Comparison of ENCODE assay signal across 19 mouse cellular contexts in the genomic region with DNA sequence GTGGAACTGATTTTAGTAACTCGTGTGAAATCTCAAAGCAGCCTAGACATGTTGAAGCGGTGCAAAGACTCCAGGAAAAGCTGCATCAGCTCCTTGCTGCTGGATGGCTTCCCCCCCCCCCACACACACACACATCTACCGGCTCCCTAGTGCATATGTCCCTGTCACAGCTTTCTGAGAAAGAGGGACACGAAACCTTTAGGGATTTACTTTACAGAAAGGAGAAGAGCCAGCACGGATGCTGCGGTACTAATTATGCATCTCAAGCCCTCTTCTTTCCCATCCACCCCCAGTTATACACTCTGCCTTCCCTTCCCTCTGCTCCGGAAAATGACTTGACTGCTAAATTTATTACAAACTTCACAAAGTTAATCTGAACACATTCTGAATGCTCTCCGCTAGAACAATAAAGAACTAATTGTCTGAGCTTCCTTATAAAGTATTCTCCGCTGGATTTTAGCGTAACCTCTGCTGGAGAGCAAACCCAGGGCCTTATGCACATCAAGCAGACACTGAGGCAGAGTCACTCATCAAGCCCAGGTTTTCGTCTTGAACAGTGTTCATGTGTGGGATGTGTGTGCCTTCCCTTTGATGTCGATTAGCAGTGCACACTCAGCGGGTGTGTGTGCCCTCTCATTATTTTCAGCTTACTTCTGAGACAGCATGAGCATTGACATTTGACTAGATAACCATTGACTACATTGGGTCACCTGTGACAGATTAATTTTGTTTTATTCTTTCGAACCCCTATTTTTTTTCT.
DNase-seq lines count a peak whose midpoint lies in the region; ATAC-seq and TF ChIP-seq lines count a peak whose summit lies in the region.
"Had no signal": no experiment of that assay in that cellular context is flagged by ENCODE, and none has a peak within 500 bp of the region (broad histone marks: within the 10 kb centered on the region; RNA-seq: fewer than 3 reads in every experiment).

No protein-coding gene starts in this region.

- WGBS in forebrain, embryonic 16.5 days = 64% methylated on average over 14 of the region's 14 CpGs
- 80% methylated on average over 14 of the region's 14 CpGs for WGBS in forebrain, embryonic 11.5 days
- WGBS in hindbrain, postnatal 0 days = 63% methylated on average over 14 of the region's 14 CpGs
- WGBS in hindbrain, embryonic 14.5 days = 62% methylated on average over 14 of the region's 14 CpGs
- 53% methylated on average over 14 of the region's 14 CpGs for WGBS in midbrain, embryonic 15.5 days
- 79% methylated on average over 14 of the region's 14 CpGs for WGBS in midbrain, embryonic 11.5 days

- no peak overlapping the region for H3K27ac ChIP-seq in forebrain, embryonic 16.5 days (ENCODE audit: low read length)
- no peak overlapping the region for H3K27ac ChIP-seq in forebrain, embryonic 11.5 days (ENCODE audit: low read depth, low read length)
- 0 out of 2 replicates have a peak overlapping the region, but pooled peaks have one; percentile 7 for H3K27ac ChIP-seq in hindbrain, postnatal 0 days
- H3K27ac ChIP-seq in hindbrain, embryonic 14.5 days = no peak overlapping the region
- 0 out of 2 replicates have a peak overlapping the region, but pooled peaks have one; percentile 16 for H3K27ac ChIP-seq in midbrain, embryonic 15.5 days
- no peak overlapping the region for H3K27ac ChIP-seq in midbrain, embryonic 11.5 days (ENCODE audit: low read depth, low read length)
- H3K27ac ChIP-seq in cortical plate, adult 2 months (ENCODE audit: insufficient read depth, low read length) = peak overlapping the region; percentile 83; the same call in 1 of the 2 replicates
- H3K27ac ChIP-seq: gastrocnemius, adult 2 months; heart, embryonic 10.5 days; stomach, postnatal 0 days had no signal

- H3K9me3 ChIP-seq in forebrain, embryonic 16.5 days (ENCODE audit: control insufficient read depth, low read length) = no peaks in the 10 kb centered on the region
- no peaks in the 10 kb centered on the region for H3K9me3 ChIP-seq in forebrain, embryonic 11.5 days (ENCODE audit: control insufficient read depth, low read length)
- H3K9me3 ChIP-seq in hindbrain, postnatal 0 days (ENCODE audit: low read length) = no peaks in the 10 kb centered on the region
- H3K9me3 ChIP-seq in hindbrain, embryonic 14.5 days (ENCODE audit: control insufficient read depth, low read length) = no peaks in the 10 kb centered on the region
- H3K9me3 ChIP-seq in midbrain, embryonic 15.5 days = no peaks in the 10 kb centered on the region
- no peaks in the 10 kb centered on the region for H3K9me3 ChIP-seq in midbrain, embryonic 11.5 days (ENCODE audit: control insufficient read depth, low read length)
- H3K9me3 ChIP-seq: heart, embryonic 10.5 days had no signal

- no peak overlapping the region for H3K4me3 ChIP-seq in forebrain, embryonic 16.5 days (replicated peaks; ENCODE audit: low read length)
- H3K4me3 ChIP-seq in forebrain, embryonic 11.5 days (ENCODE audit: low read depth, low read length) = no peak overlapping the region
- H3K4me3 ChIP-seq in hindbrain, postnatal 0 days (ENCODE audit: low read length) = no peak overlapping the region
- H3K4me3 ChIP-seq in hindbrain, embryonic 14.5 days (replicated peaks; ENCODE audit: low read length) = no peak overlapping the region
- H3K4me3 ChIP-seq in midbrain, embryonic 15.5 days = no peak overlapping the region
- no peak overlapping the region for H3K4me3 ChIP-seq in midbrain, embryonic 11.5 days (ENCODE audit: low read depth, low read length)
- H3K4me3 ChIP-seq in cortical plate, adult 2 months (ENCODE audit: insufficient read depth, low read length) = no peak overlapping the region; the same call in 1 of the 2 replicates
- H3K4me3 ChIP-seq: gastrocnemius, adult 2 months; heart, embryonic 10.5 days had no signal

- no peak overlapping the region for H3K9ac ChIP-seq in forebrain, embryonic 16.5 days (replicated peaks; ENCODE audit: low read depth, low read length)
- H3K9ac ChIP-seq in forebrain, embryonic 11.5 days (ENCODE audit: low read length) = no peak overlapping the region
- no peak overlapping the region for H3K9ac ChIP-seq in hindbrain, postnatal 0 days (replicated peaks; ENCODE audit: low read length)
- H3K9ac ChIP-seq in hindbrain, embryonic 14.5 days = no peak overlapping the region
- no peak overlapping the region for H3K9ac ChIP-seq in midbrain, embryonic 15.5 days
- H3K9ac ChIP-seq in midbrain, embryonic 11.5 days (ENCODE audit: low read length) = no peak overlapping the region

- 0 out of 2 replicates have a peak, but pooled peaks cover 3% of the 10 kb centered on the region for H3K4me1 ChIP-seq in forebrain, embryonic 16.5 days (replicated peaks; ENCODE audit: control insufficient read depth, insufficient read depth, low read length)
- H3K4me1 ChIP-seq in forebrain, embryonic 11.5 days (replicated peaks; ENCODE audit: control insufficient read depth, insufficient read depth, low read length) = no peaks in the 10 kb centered on the region
- H3K4me1 ChIP-seq in hindbrain, postnatal 0 days (ENCODE audit: insufficient read depth, low read length) = no peaks in the 10 kb centered on the region
- H3K4me1 ChIP-seq in hindbrain, embryonic 14.5 days (replicated peaks; ENCODE audit: control insufficient read depth, insufficient read depth, low read length) = no peaks in the 10 kb centered on the region
- H3K4me1 ChIP-seq in midbrain, embryonic 15.5 days = no peaks in the 10 kb centered on the region
- H3K4me1 ChIP-seq in midbrain, embryonic 11.5 days (ENCODE audit: control insufficient read depth, insufficient read depth, low read length) = no peaks in the 10 kb centered on the region
- H3K4me1 ChIP-seq in cortical plate, adult 2 months (ENCODE audit: control insufficient read depth, insufficient read depth, low read length) = peaks cover 2% of the 10 kb centered on the region; the same call in 1 of the 2 replicates
- H3K4me1 ChIP-seq: heart, embryonic 10.5 days had no signal

- H3K27me3 ChIP-seq in forebrain, embryonic 16.5 days (replicated peaks; ENCODE audit: control insufficient read depth, insufficient read depth, low read length) = no peaks in the 10 kb centered on the region
- H3K27me3 ChIP-seq in forebrain, embryonic 11.5 days (ENCODE audit: control insufficient read depth, insufficient read depth, low read length) = no peaks in the 10 kb centered on the region
- no peaks in the 10 kb centered on the region for H3K27me3 ChIP-seq in hindbrain, postnatal 0 days (ENCODE audit: insufficient read depth, low read length)
- H3K27me3 ChIP-seq in hindbrain, embryonic 14.5 days (ENCODE audit: control insufficient read depth, insufficient read depth, low read length) = no peaks in the 10 kb centered on the region
- no peaks in the 10 kb centered on the region for H3K27me3 ChIP-seq in midbrain, embryonic 15.5 days (replicated peaks)
- H3K27me3 ChIP-seq in midbrain, embryonic 11.5 days (ENCODE audit: control insufficient read depth, insufficient read depth, low read length) = no peaks in the 10 kb centered on the region

- TF ChIP-seq CTCF in hindbrain, postnatal 0 days (IDR thresholded peaks at IDR 0.05; ENCODE audit: low read depth) = no peak
- no peak for TF ChIP-seq CTCF in cortical plate, adult 2 months (IDR thresholded peaks at IDR 0.05; ENCODE audit: extremely low read depth, insufficient read depth, low read length)

- TF ChIP-seq POLR2A in cortical plate, adult 2 months (IDR thresholded peaks at IDR 0.05; ENCODE audit: extremely low read depth, insufficient read depth, low read length) = no peak

- intact Hi-C loops in gastrocnemius, postnatal 36 days (cut with DNase I) = no loop called here

- peak; percentile 53 for ATAC-seq in forebrain, embryonic 16.5 days
- no peak for ATAC-seq in forebrain, embryonic 11.5 days (replicated peaks; ENCODE audit: low FRiP score)
- ATAC-seq in hindbrain, postnatal 0 days = no peak
- ATAC-seq in hindbrain, embryonic 14.5 days (ENCODE audit: low FRiP score) = no peak
- ATAC-seq in midbrain, embryonic 15.5 days (replicated peaks) = peak; percentile 53; the same call in 1 of the 2 replicates
- no peak for ATAC-seq in midbrain, embryonic 11.5 days (ENCODE audit: low FRiP score)
- ATAC-seq: CD4-positive, CD25-positive, alpha-beta regulatory T cell, adult 4 months had no signal

- DNase-seq in forebrain, embryonic 11.5 days (ENCODE audit: low spot score) = no peak
- no peak for DNase-seq in hindbrain, postnatal 0 days (ENCODE audit: low spot score)
- DNase-seq in hindbrain, embryonic 14.5 days (ENCODE audit: low spot score) = no peak
- DNase-seq in midbrain, embryonic 11.5 days (ENCODE audit: low spot score, missing footprints) = no peak
- DNase-seq in gastrocnemius, postnatal 36 days = no peak
- DNase-seq: adrenal gland, postnatal 14 days; cerebellum, adult 11 months; cerebellum, postnatal 10 days; gastrocnemius, adult 2 months; kidney, adult 8-10 months; kidney, postnatal 10 days; lung, postnatal 4 days; retina, postnatal 1 day had no signal

- 0 out of 2 replicates have a peak, but pooled peaks cover 2% of the 10 kb centered on the region for H3K36me3 ChIP-seq in forebrain, embryonic 16.5 days (ENCODE audit: control insufficient read depth, insufficient read depth)
- no peaks in the 10 kb centered on the region for H3K36me3 ChIP-seq in forebrain, embryonic 11.5 days (ENCODE audit: control insufficient read depth, insufficient read depth, low read length)
- no peaks in the 10 kb centered on the region for H3K36me3 ChIP-seq in hindbrain, postnatal 0 days (ENCODE audit: insufficient read depth, low read length)
- peaks cover 12% of the 10 kb centered on the region; the same call in 1 of the 2 replicates for H3K36me3 ChIP-seq in hindbrain, embryonic 14.5 days (replicated peaks; ENCODE audit: control insufficient read depth, insufficient read depth)
- no peaks in the 10 kb centered on the region for H3K36me3 ChIP-seq in midbrain, embryonic 15.5 days (replicated peaks)
- no peaks in the 10 kb centered on the region for H3K36me3 ChIP-seq in midbrain, embryonic 11.5 days (ENCODE audit: control insufficient read depth, insufficient read depth, low read length)
- H3K36me3 ChIP-seq: heart, embryonic 10.5 days had no signal

- no peak overlapping the region for H3K4me2 ChIP-seq in forebrain, embryonic 16.5 days (ENCODE audit: low read length)
- H3K4me2 ChIP-seq in forebrain, embryonic 11.5 days (ENCODE audit: low read depth, low read length, severe bottlenecking) = no peak overlapping the region
- H3K4me2 ChIP-seq in hindbrain, postnatal 0 days (ENCODE audit: low read depth, low read length) = no peak overlapping the region
- no peak overlapping the region for H3K4me2 ChIP-seq in hindbrain, embryonic 14.5 days (replicated peaks)
- no peak overlapping the region for H3K4me2 ChIP-seq in midbrain, embryonic 15.5 days
- no peak overlapping the region for H3K4me2 ChIP-seq in midbrain, embryonic 11.5 days

Comparison
In these comparisons a context has a peak if more than half of its experiments do, and no peak if none do; other contexts are left out.
1. ATAC-seq: peak in forebrain, embryonic 16.5 days (single experiment) and midbrain, embryonic 15.5 days (single experiment); none in forebrain, embryonic 11.5 days (single experiment), hindbrain, postnatal 0 days (single experiment), hindbrain, embryonic 14.5 days (single experiment) and midbrain, embryonic 11.5 days (single experiment).
2. H3K27ac ChIP-seq: peak in hindbrain, postnatal 0 days (single experiment), midbrain, embryonic 15.5 days (single experiment) and cortical plate, adult 2 months (single experiment); none in forebrain, embryonic 16.5 days (single experiment), forebrain, embryonic 11.5 days (single experiment), hindbrain, embryonic 14.5 days (single experiment) and midbrain, embryonic 11.5 days (single experiment).